Mouse (Mus musculus) embryonic facial prominence, embryonic 14.5 days (tissue): ENCODE results near the gene Acbd6. TPM values are rescaled to one million over a fixed set of nuclear protein-coding genes. Genes with fewer than 3 reads are reported as not detected.

ENCODE experiments used
- ATAC-seq: fragments of 200-750 bp; cut with Nextera tagmentation; 2 replicates; pipeline ENCODE4 v1.8.0; 2017; ENCODE audit warnings: low read depth, moderate number of reproducible peaks, moderate TSS enrichment
- DNase-seq: peaks from one replicate; pipeline ENCODE4 v3.0.0-alpha.2; 2015; ENCODE audit warnings: low spot score
- H3K27ac ChIP-seq: fragments of 300-500 bp; sonication (generic); replicated peaks from 2 replicates; pipeline ENCODE4 v1.5.1; 2014; ENCODE audit warnings: low read depth, mild to moderate bottlenecking, low read length, moderate library complexity
- H3K27me3 ChIP-seq: fragments of 300-500 bp; sonication (generic); replicated peaks from 2 replicates; pipeline ENCODE4 v1.6.1; 2014; ENCODE audit warnings: low read length; ENCODE audit not compliant: control insufficient read depth, insufficient read depth
- H3K36me3 ChIP-seq: fragments of 300-500 bp; sonication (generic); 2 replicates; pipeline ENCODE4 v1.6.1; 2014; ENCODE audit warnings: low read length, mixed read lengths; ENCODE audit not compliant: control insufficient read depth, insufficient read depth
- H3K4me1 ChIP-seq: fragments of 300-500 bp; sonication (generic); 2 replicates; pipeline ENCODE4 v1.6.1; 2014; ENCODE audit warnings: antibody characterized with exemption, low read length; ENCODE audit not compliant: control insufficient read depth, insufficient read depth
- H3K4me2 ChIP-seq: fragments of 300-500 bp; sonication (generic); 2 replicates; pipeline ENCODE4 v1.6.1; 2014; ENCODE audit warnings: low read depth, mild to moderate bottlenecking, low read length, moderate library complexity, mixed read lengths
- H3K4me3 ChIP-seq: fragments of 300-500 bp; sonication (generic); 2 replicates; pipeline ENCODE4 v1.5.1; 2014; ENCODE audit warnings: low read depth, mild to moderate bottlenecking, low read length
- H3K9ac ChIP-seq: fragments of 300-500 bp; sonication (generic); 2 replicates; pipeline ENCODE4 v1.6.1; 2014; ENCODE audit warnings: low read depth, mild to moderate bottlenecking, low read length, moderate library complexity, mixed read lengths
- H3K9me3 ChIP-seq: fragments of 300-500 bp; sonication (generic); 2 replicates; pipeline ENCODE4 v1.6.1; 2016; ENCODE audit warnings: low read length; ENCODE audit not compliant: control insufficient read depth
- WGBS: fragments of 180-500 bp; shearing (Covaris S2); extraction: QIAGEN DNeasy Blood & Tissue Kit; methylation state at CpG from one replicate; pipeline ENCODE4 v1.1.7; 2014; 5-methylcytosine and 5-hydroxymethylcytosine counted together
- polyA plus RNA-seq: library from polyadenylated mRNA; unstranded; fragments of >200 nt; fragmentation: Nextera tagmentation; extraction: Ambion mirVana; gene quantifications from 2 replicates; pipeline ENCODE4 v1.2.1, GENCODE M21; 2014

Acbd6 gene
- polyA plus RNA-seq, 1 experiment from 2014 or later = 72.7 TPM

- Histone ChIP-seq H3K27me3 (no peaks in the 10 kb centered on the region), H3K27ac (no peak overlapping the region), H3K9ac (no peak overlapping the region), H3K4me2 (no peak overlapping the region), H3K9me3 (peaks cover 5% of the 10 kb centered on the region; the same call in 1 of the 2 replicates), H3K4me3 (no peak overlapping the region), H3K36me3 (peaks cover 44% of the 10 kb centered on the region), H3K4me1 (no peaks in the 10 kb centered on the region)
- no peak for ATAC-seq
- WGBS = 83% methylated on average over 4 of the region's 4 CpGs
- DNase-seq = no peak
Observed at GRCm38 (mm10) chr1:155569340-155569739, 11.4 kb downstream of the Acbd6 start.

DNA sequence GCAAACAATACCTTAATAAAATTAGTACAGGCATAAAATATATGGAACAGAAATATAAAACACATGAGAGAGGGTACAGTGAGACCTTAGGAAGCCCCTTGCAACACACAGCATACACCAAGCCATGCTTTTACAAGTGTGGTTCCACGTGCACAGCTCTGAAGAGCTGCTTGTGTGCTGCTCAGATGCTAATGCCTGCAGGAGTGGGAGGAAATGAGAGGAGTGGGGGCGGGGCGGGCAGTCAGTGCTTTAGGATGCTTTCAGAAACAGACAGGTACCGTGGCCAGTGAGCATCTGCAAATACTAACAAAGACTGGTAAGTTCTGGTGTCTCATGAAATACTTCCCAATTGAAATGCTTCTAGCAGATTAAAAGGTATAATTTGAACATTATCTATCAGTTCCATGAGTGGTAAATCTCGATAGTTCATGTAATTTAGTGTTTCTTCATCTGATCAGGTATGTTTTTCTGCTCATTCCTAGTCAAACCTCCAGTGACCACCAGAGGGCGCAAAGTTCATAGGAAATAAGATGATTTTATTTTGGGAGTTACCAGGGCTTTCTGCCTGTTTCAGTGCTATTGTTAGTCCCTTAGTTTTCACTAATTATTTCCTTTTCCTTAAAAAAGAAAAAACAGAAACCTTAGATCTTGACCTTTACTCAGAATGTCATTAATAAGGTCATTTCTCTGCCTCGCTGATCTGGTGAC lies 17.2 kb downstream of the Acbd6 start:
- Histone ChIP-seq H3K9ac (no peak overlapping the region), H3K27ac (no peak overlapping the region), H3K36me3 (no peaks in the 10 kb centered on the region), H3K4me3 (no peak overlapping the region), H3K9me3 (no peaks in the 10 kb centered on the region), H3K4me1 (no peaks in the 10 kb centered on the region), H3K4me2 (no peak overlapping the region), H3K27me3 (no peaks in the 10 kb centered on the region)
- ATAC-seq (no peak), DNase-seq (peak; percentile 75)
- WGBS = 32% methylated on average over 7 of the region's 7 CpGs

- WGBS = 23% methylated on average over 2 of the region's 2 CpGs
- Histone ChIP-seq H3K9ac (no peak overlapping the region), H3K9me3 (no peaks in the 10 kb centered on the region), H3K36me3 (no peaks in the 10 kb centered on the region), H3K4me2 (no peak overlapping the region), H3K27ac (no peak overlapping the region), H3K27me3 (no peaks in the 10 kb centered on the region), H3K4me3 (no peak overlapping the region), H3K4me1 (no peaks in the 10 kb centered on the region)
- ATAC-seq (peak; percentile 47), DNase-seq (peak; percentile 76)
Observed at GRCm38 (mm10) chr1:155576432-155576831, 18.5 kb downstream of the Acbd6 start.

DNA sequence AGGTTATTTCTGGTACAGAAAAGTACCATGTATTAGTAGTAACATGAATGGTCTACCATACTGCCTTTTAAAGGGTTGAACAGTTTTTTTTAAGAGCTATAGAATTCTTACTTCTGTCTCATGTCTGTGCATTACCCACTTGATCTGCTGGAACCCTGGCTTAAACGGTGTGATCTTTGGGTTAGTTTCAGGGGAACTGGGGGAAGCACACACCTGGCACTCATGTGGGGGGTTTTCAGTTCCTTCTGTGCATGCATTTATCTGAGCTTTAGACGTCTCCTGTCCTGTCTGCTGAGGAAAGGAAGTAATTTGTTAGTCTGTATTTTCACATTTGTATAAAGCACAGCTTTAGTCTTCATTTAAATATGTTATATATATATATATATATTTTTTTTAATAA lies 19.4 kb downstream of the Acbd6 start:
- no peaks in the 10 kb centered on the region for H3K4me1 ChIP-seq

GRCm38 (mm10) chr1:155587961-155588360 lies 30.0 kb downstream of the Acbd6 start:
- no peaks in the 10 kb centered on the region for H3K36me3 ChIP-seq
- no peak overlapping the region for H3K27ac ChIP-seq
- H3K27me3 ChIP-seq = no peaks in the 10 kb centered on the region
- no peak for ATAC-seq
- DNase-seq = no peak
- WGBS = 85% methylated on average over 2 of the region's 2 CpGs
- H3K9me3 ChIP-seq = no peaks in the 10 kb centered on the region
- H3K4me1 ChIP-seq = no peaks in the 10 kb centered on the region
- no peak overlapping the region for H3K4me3 ChIP-seq
- H3K4me2 ChIP-seq = no peak overlapping the region
- H3K9ac ChIP-seq = no peak overlapping the region

More for the DNA sequence above, 19.4 kb downstream of the Acbd6 start:
- H3K4me3 ChIP-seq = no peak overlapping the region
- no peaks in the 10 kb centered on the region for H3K9me3 ChIP-seq
- no peak overlapping the region for H3K9ac ChIP-seq
- H3K27ac ChIP-seq = no peak overlapping the region
- no peaks in the 10 kb centered on the region for H3K27me3 ChIP-seq
- 61% methylated on average over 2 of the region's 2 CpGs for WGBS
- ATAC-seq (no peak), DNase-seq (no peak)
- no peak overlapping the region for H3K4me2 ChIP-seq
- no peaks in the 10 kb centered on the region for H3K36me3 ChIP-seq

DNA sequence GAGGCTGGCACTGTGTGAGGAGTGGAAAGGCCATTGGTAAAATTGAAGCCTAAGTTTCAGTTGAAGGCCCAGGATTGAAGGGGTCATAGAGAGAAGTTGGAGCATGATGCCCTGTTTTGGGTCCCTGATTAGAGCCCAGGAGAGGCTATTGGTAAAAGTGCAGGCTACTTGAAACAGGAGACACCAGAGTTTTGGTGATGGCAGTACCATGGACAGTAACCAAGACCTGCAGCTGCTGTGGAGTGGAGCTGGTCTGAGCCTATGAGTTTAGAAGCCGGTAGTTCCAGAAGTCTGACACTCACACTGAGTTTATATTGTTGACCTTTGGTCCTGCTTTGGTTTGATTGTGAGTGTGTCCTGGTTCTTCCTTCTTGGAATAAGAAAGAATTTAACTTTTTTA lies 36.2 kb downstream of the Acbd6 start:
- Histone ChIP-seq H3K4me2 (no peak overlapping the region), H3K4me1 (no peaks in the 10 kb centered on the region), H3K27ac (no peak overlapping the region), H3K27me3 (no peaks in the 10 kb centered on the region), H3K4me3 (no peak overlapping the region), H3K9me3 (no peaks in the 10 kb centered on the region), H3K36me3 (no peaks in the 10 kb centered on the region), H3K9ac (no peak overlapping the region)
- DNase-seq (peak; percentile 54), ATAC-seq (no peak)
- WGBS = 48% methylated on average over 1 of the region's 1 CpGs

- H3K4me2 ChIP-seq = no peak overlapping the region
- no peak overlapping the region for H3K27ac ChIP-seq
- WGBS = 87% methylated on average over 3 of the region's 3 CpGs
- H3K4me1 ChIP-seq = no peaks in the 10 kb centered on the region
- H3K36me3 ChIP-seq = no peaks in the 10 kb centered on the region
- no peak overlapping the region for H3K9ac ChIP-seq
- ATAC-seq = no peak
- H3K27me3 ChIP-seq = no peaks in the 10 kb centered on the region
- no peaks in the 10 kb centered on the region for H3K9me3 ChIP-seq
- H3K4me3 ChIP-seq = no peak overlapping the region
- DNase-seq = no peak
Observed at GRCm38 (mm10) chr1:155596576-155596975, 38.7 kb downstream of the Acbd6 start.

GRCm38 (mm10) chr1:155604706-155605105 lies 46.8 kb downstream of the Acbd6 start:
- H3K36me3 ChIP-seq = no peaks in the 10 kb centered on the region
- WGBS = 36% methylated on average over 1 of the region's 1 CpGs
- DNase-seq = no peak

More at GRCm38 (mm10) chr1:155604706-155605105, 46.8 kb downstream of the Acbd6 start:
- no peak overlapping the region for H3K9ac ChIP-seq
- no peak overlapping the region for H3K4me3 ChIP-seq
- no peak for ATAC-seq
- no peaks in the 10 kb centered on the region for H3K9me3 ChIP-seq
- no peak overlapping the region for H3K27ac ChIP-seq
- H3K4me1 ChIP-seq = peaks cover 4% of the 10 kb centered on the region; the same call in 1 of the 2 replicates
- H3K4me2 ChIP-seq = no peak overlapping the region
- H3K27me3 ChIP-seq = no peaks in the 10 kb centered on the region
